Mouse (Mus musculus) hindbrain, embryonic 12.5 days (tissue): ENCODE data around the gene H2-Aa. TPM values are rescaled to one million over a fixed set of nuclear protein-coding genes. Genes with fewer than 3 reads are reported as not detected.
A peak's percentile ranks its signal among the peaks of the same experiment; 100 is the strongest.

Experiments used
- ATAC-seq: fragments of 200-750 bp; cut with Nextera tagmentation; 2 replicates; pipeline ENCODE4 v1.8.0; 2017; ENCODE audit warnings: moderate TSS enrichment; ENCODE audit not compliant: low FRiP score
- H3K27ac ChIP-seq: fragments of 300-500 bp; sonication (generic); 2 replicates; pipeline ENCODE4 v1.5.1; 2016; ENCODE audit warnings: mild to moderate bottlenecking
- H3K27me3 ChIP-seq: fragments of 300-500 bp; sonication (generic); 2 replicates; pipeline ENCODE4 v1.6.1; 2016; ENCODE audit warnings: mild to moderate bottlenecking
- H3K36me3 ChIP-seq: fragments of 300-500 bp; sonication (generic); 2 replicates; pipeline ENCODE4 v1.6.1; 2016; ENCODE audit warnings: mild to moderate bottlenecking
- H3K4me1 ChIP-seq: fragments of 300-500 bp; sonication (generic); 2 replicates; pipeline ENCODE4 v1.6.1; 2016
- H3K4me2 ChIP-seq: fragments of 300-500 bp; sonication (generic); replicated peaks from 2 replicates; pipeline ENCODE4 v1.6.1; 2016; ENCODE audit warnings: mild to moderate bottlenecking
- H3K4me3 ChIP-seq: fragments of 300-500 bp; sonication (generic); 2 replicates; pipeline ENCODE4 v1.5.1; 2016; ENCODE audit warnings: mild to moderate bottlenecking
- H3K9ac ChIP-seq: fragments of 300-500 bp; sonication (generic); 2 replicates; pipeline ENCODE4 v1.6.1; 2016; ENCODE audit warnings: mild to moderate bottlenecking, moderate library complexity
- H3K9me3 ChIP-seq: fragments of 300-500 bp; sonication (generic); replicated peaks from 2 replicates; pipeline ENCODE4 v1.6.1; 2016; ENCODE audit warnings: mild to moderate bottlenecking
- WGBS: fragments of 180-500 bp; shearing (Covaris S2); methylation state at CpG from one replicate; pipeline ENCODE4 v1.1.7; 2016; 5-methylcytosine and 5-hydroxymethylcytosine counted together
- polyA plus RNA-seq: library from polyadenylated mRNA; unstranded; fragments of >200 nt; fragmentation: Nextera tagmentation; extraction: Ambion mirVana; gene quantifications from 2 replicates; pipeline ENCODE4 v1.2.1, GENCODE M21; 2016

The H2-Aa gene
- polyA plus RNA-seq, 1 experiment from 2014 or later = 0.19 TPM

GRCm38 (mm10) chr17:34309225-34309624 is 21.6 kb upstream of the H2-Aa start:
- H3K9ac ChIP-seq = peak overlapping the region; percentile 74
- ATAC-seq = peak; percentile 51; the same call in 1 of the 2 replicates
- H3K4me2 ChIP-seq = peak overlapping the region; percentile 70
- no peaks in the 10 kb centered on the region for H3K9me3 ChIP-seq
- peaks cover 3% of the 10 kb centered on the region; the same call in 1 of the 2 replicates for H3K4me1 ChIP-seq
- peak overlapping the region; percentile 61 for H3K4me3 ChIP-seq
- H3K36me3 ChIP-seq = no peaks in the 10 kb centered on the region
- no peaks in the 10 kb centered on the region; the same call in 1 of the 2 replicates for H3K27me3 ChIP-seq
- 36% methylated on average over 10 of the region's 10 CpGs for WGBS
- H3K27ac ChIP-seq = 0 out of 2 replicates have a peak overlapping the region, but pooled peaks have one; percentile 52

- Histone ChIP-seq H3K4me3 (no peak overlapping the region), H3K4me1 (peaks cover 3% of the 10 kb centered on the region; the same call in 1 of the 2 replicates), H3K27me3 (no peaks in the 10 kb centered on the region; the same call in 1 of the 2 replicates), H3K27ac (no peak overlapping the region), H3K36me3 (no peaks in the 10 kb centered on the region), H3K9me3 (no peaks in the 10 kb centered on the region), H3K9ac (no peak overlapping the region), H3K4me2 (no peak overlapping the region)
- 79% methylated on average over 4 of the region's 4 CpGs for WGBS
- no peak for ATAC-seq
Measured at GRCm38 (mm10) chr17:34308161-34308560, 20.5 kb upstream of the H2-Aa start.

DNA sequence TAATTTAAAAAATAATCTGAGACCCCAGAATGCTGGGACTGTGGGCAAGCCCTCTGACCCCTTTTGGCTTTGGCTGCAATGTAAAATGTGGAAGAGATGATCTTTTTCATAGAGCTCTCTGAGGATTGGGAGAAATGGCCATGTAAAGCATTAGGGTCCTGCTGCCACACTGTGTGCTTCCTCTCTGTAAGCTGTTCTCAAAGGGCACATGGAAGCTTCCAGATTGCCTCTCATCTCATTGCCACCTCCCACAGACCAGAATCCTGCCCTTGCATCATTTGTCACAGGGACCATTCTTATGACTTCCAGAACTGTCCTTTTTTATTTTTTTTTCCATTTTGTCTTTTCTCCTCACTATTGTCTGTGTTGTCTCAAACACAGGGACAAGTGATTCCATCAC is 19.6 kb upstream of the H2-Aa start:
- Histone ChIP-seq H3K36me3 (no peaks in the 10 kb centered on the region), H3K4me1 (peaks cover 3% of the 10 kb centered on the region; the same call in 1 of the 2 replicates), H3K27me3 (no peaks in the 10 kb centered on the region; the same call in 1 of the 2 replicates), H3K4me3 (no peak overlapping the region), H3K9ac (no peak overlapping the region), H3K27ac (no peak overlapping the region), H3K4me2 (no peak overlapping the region), H3K9me3 (no peaks in the 10 kb centered on the region)
- ATAC-seq = no peak

DNA sequence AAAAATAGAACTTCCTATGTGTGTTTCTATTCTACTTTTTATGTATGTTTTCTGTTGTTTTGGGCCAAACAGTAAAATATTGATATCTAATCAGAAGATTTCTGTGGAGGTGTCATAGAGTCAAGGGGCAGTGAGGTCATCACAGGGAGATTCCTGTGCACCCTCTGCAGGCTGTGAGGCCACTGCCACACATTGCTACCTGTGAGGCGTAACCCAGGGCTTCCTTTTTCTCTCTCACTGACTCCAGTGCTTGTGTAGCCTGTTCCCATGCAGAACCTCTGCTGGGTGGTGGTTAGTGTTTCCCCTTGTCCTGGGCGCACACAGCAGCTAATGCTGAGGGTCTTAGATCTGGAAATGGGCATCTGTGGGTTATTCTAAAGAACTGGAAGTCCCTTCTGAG is 18.8 kb upstream of the H2-Aa start:
- H3K4me1 ChIP-seq = peaks cover 3% of the 10 kb centered on the region; the same call in 1 of the 2 replicates
- no peak for ATAC-seq
- H3K9ac ChIP-seq = no peak overlapping the region
- H3K27me3 ChIP-seq = no peaks in the 10 kb centered on the region; the same call in 1 of the 2 replicates
- 83% methylated on average over 2 of the region's 2 CpGs for WGBS
- H3K36me3 ChIP-seq = no peaks in the 10 kb centered on the region
- H3K4me2 ChIP-seq = no peak overlapping the region
- H3K27ac ChIP-seq = no peak overlapping the region
- no peak overlapping the region for H3K4me3 ChIP-seq
- no peaks in the 10 kb centered on the region for H3K9me3 ChIP-seq

DNA sequence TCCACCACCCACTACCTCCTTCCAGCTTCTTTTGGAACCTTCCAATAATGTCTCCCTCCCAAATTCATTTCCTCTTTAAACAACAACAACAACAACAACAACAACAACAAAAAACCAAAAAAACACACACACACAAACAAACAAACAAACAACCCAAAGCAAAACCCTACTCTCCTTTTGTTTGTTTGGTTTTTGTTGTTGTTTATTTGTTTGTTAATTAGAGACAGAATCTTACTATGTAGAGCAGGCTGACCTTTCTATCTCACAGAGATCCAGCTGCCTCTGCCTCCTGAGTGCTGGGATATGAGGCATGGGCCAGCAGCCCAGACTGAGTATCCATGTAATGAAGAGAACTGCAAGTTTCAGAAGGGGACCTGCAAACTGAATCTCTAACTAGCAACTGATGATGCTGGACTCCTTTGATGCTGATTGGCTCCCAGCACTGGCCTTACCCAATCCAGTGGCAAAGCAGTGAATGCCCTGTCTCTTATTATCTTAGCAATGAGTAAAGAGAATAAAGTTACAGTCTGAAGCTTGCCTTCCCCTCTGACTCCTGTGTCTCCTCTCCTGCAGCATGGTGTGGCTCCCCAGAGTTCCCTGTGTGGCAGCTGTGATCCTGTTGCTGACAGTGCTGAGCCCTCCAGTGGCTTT is 17.9 kb upstream of the H2-Aa start, which contains the start of gene H2-Eb1:
Gene H2-Eb1, plus strand, starts transcription at position 488 of the 651 bp plus-strand sequence.
- peak; percentile 67 for ATAC-seq
- no peak within 1 kb of the TSS for H3K4me2 ChIP-seq
- H3K9me3 ChIP-seq = no peaks in the 10 kb centered on the region
- no peak within 1 kb of the TSS for H3K4me3 ChIP-seq
- no peaks in the 10 kb centered on the region for H3K36me3 ChIP-seq
- no peaks in the 10 kb centered on the region; the same call in 1 of the 2 replicates for H3K27me3 ChIP-seq
- no peak within 1 kb of the TSS for H3K9ac ChIP-seq
- no peak within 1 kb of the TSS for H3K27ac ChIP-seq
- peaks cover 3% of the 10 kb centered on the region; the same call in 1 of the 2 replicates for H3K4me1 ChIP-seq

DNA sequence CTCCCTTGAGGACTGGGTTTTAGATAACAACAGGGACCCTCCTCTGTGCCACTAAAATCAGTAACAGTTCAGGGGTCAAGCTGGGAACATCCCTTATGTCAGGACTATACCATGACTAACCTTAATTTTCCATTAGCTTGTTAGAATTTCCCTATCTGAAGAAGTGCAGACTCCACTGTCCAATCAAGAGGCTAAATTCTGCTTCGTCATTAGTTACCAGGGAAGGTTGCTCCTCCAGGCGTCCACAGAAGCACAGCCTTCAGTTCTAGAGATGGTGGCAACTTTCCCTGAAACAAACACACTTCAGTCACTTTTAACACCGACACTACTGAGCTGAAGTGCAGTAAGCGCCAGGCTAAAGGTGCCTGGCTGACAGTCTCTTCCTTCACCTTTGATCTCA is 17.1 kb upstream of the H2-Aa start:
- H3K36me3 ChIP-seq = no peaks in the 10 kb centered on the region
- no peaks in the 10 kb centered on the region for H3K9me3 ChIP-seq
- no peak overlapping the region for H3K27ac ChIP-seq
- H3K4me2 ChIP-seq = no peak overlapping the region
- no peaks in the 10 kb centered on the region; the same call in 1 of the 2 replicates for H3K27me3 ChIP-seq
- ATAC-seq = no peak
- no peak overlapping the region for H3K9ac ChIP-seq
- 27% methylated on average over 4 of the region's 4 CpGs for WGBS
- peaks cover 3% of the 10 kb centered on the region; the same call in 1 of the 2 replicates for H3K4me1 ChIP-seq
- no peak overlapping the region for H3K4me3 ChIP-seq

DNA sequence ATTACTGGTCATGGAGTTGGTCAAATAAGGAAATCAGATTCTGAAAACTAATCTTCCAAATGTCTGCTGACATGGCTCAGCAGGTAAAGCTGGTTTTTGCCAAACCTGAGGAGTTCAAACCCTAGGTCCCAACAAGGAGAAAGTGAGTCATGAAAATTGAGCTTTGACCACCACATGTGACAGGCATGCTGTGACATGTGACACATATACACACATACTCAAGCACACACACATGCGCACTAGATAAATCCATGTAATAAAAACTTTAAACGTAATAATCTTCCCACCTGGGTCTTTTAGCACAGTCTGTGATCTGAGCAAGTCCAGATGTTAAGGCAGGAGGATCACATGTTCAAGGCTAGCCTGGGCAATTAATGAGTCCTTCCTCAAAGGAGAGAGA is 16.2 kb upstream of the H2-Aa start:
- Histone ChIP-seq H3K4me1 (no peaks in the 10 kb centered on the region), H3K36me3 (no peaks in the 10 kb centered on the region), H3K27ac (no peak overlapping the region), H3K4me2 (no peak overlapping the region), H3K9me3 (no peaks in the 10 kb centered on the region), H3K27me3 (no peaks in the 10 kb centered on the region; the same call in 1 of the 2 replicates), H3K4me3 (no peak overlapping the region), H3K9ac (no peak overlapping the region)
- 82% methylated on average over 2 of the region's 2 CpGs for WGBS
- no peak for ATAC-seq

DNA sequence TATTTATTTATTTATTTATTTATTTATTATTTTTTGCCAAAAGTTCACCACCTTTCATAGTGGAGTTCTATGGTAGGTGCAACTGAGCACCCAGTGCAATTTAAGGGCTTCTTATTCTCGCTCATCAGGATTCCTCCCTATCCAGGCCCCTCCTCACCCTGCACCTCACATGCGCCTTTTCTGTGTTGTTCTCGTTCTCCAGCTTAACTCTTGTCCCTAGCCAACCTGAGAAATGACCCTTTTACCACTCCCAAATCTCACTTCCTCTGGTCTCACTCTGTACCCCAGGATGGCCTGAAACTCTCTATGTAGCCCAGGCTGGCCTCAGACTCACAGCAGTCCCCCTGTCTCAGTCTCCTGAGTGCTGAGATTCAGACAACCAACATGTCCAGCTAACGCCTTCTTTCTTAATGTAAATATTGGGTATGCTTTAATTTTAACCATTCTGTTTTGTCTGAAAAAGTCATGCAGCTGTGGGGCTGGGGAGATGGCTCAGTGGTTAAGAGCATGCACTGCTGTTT is 14.1 kb upstream of the H2-Aa start:
- H3K4me2 ChIP-seq = no peak overlapping the region
- no peaks in the 10 kb centered on the region for H3K4me1 ChIP-seq
- no peaks in the 10 kb centered on the region for H3K36me3 ChIP-seq
- 85% methylated on average over 4 of the region's 4 CpGs for WGBS
- H3K9ac ChIP-seq = no peak overlapping the region
- no peaks in the 10 kb centered on the region for H3K9me3 ChIP-seq
- no peak overlapping the region for H3K27ac ChIP-seq
- H3K27me3 ChIP-seq = 0 out of 2 replicates have a peak, but pooled peaks cover under 1% of the 10 kb centered on the region
- no peak overlapping the region for H3K4me3 ChIP-seq
- no peak for ATAC-seq

DNA sequence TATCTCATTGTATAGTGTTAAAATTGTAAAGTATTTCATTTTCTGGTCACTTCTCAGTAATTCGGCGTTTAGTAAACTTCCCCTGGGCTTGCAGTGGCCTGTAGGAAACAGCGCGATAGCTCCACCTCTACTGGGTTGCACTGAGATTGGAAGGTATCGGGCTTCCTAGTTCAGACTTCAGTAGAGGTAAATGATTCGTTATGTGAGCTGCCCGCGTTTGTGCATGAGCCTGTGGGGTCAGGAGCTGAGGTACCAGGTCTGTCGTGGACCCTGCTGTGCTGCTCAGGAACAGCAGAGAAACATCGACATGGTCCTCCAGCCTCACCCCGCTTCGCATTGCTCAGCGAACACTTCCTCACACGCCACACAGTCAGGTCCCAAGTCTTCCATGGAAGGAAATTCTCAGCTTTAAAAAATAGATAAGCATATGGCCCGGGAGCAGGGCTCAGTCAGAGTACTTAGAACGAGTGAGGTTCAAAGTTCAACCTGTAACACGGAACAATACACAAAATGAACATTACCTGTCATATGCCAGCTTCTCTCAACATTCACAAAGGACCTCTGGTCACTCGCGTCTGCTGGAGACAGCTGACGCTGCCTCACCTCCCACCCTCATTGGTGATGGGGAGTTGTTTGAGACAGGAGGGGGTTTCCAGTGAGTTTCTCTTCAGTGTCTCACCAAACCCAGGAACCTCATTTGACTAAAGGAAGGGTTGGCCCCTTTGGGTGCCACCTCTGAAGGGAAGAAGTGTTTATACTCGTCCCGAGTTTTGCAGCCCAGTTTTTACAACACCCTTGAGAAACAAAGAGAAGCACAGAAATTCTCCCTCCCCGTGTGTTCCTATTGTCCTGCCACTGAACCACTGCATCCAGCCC is 13.3 kb upstream of the H2-Aa start:
- no peak overlapping the region for H3K27ac ChIP-seq
- H3K36me3 ChIP-seq = no peaks in the 10 kb centered on the region
- no peaks in the 10 kb centered on the region for H3K9me3 ChIP-seq
- H3K4me3 ChIP-seq = no peak overlapping the region
- H3K4me1 ChIP-seq = no peaks in the 10 kb centered on the region
- ATAC-seq = no peak
- H3K9ac ChIP-seq = no peak overlapping the region
- WGBS = 77% methylated on average over 23 of the region's 23 CpGs
- H3K27me3 ChIP-seq = 0 out of 2 replicates have a peak, but pooled peaks cover 3% of the 10 kb centered on the region
- no peak overlapping the region for H3K4me2 ChIP-seq

- WGBS = 94% methylated on average over 8 of the region's 8 CpGs
- no peak for ATAC-seq
- Histone ChIP-seq H3K9ac (no peak overlapping the region), H3K4me1 (no peaks in the 10 kb centered on the region), H3K9me3 (no peaks in the 10 kb centered on the region), H3K4me3 (no peak overlapping the region), H3K27me3 (0 out of 2 replicates have a peak, but pooled peaks cover 3% of the 10 kb centered on the region), H3K4me2 (no peak overlapping the region), H3K36me3 (no peaks in the 10 kb centered on the region), H3K27ac (no peak overlapping the region)
Measured at GRCm38 (mm10) chr17:34300071-34300470, 12.4 kb upstream of the H2-Aa start.

DNA sequence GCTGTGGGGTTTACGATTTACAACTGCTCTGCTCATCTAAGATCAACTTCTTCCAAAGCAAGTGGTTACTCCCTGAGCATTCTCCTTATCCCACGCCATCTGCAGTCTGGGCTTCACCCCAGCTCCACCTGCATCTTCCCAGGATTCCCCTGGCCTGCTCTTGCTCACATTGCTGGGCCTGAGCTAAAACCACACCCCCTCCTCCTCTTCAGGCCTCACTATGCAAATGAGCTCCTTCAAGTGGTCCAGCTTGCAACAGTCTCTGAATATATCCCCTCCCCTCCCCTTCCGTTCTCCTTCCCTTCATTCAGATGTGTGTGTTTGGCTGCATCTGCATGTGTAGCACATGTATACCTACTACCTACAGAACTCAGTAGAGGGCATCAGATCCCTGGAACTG is 11.7 kb upstream of the H2-Aa start:
- 58% methylated on average over 3 of the region's 3 CpGs for WGBS
- no peak overlapping the region for H3K9ac ChIP-seq
- no peaks in the 10 kb centered on the region for H3K9me3 ChIP-seq
- no peaks in the 10 kb centered on the region for H3K36me3 ChIP-seq
- no peak for ATAC-seq
- no peak overlapping the region for H3K27ac ChIP-seq
- H3K4me1 ChIP-seq = no peaks in the 10 kb centered on the region
- H3K27me3 ChIP-seq = 0 out of 2 replicates have a peak, but pooled peaks cover 3% of the 10 kb centered on the region
- H3K4me3 ChIP-seq = no peak overlapping the region
- no peak overlapping the region for H3K4me2 ChIP-seq
